Mouse (Mus musculus) brain, embryonic 18.5 days (tissue): ENCODE data around the gene Pex11b.
"Not testable (repeated sequence)": the region's sequence is repeated elsewhere in the genome, so short reads cannot be mapped to it uniquely, and the experiment has no call there.

Experiments used
- DNase-seq: peaks from one replicate; pipeline ENCODE4 v3.0.0-alpha.2; 2012; ENCODE audit warnings: low read depth, low spot score

Pex11b gene

DNA sequence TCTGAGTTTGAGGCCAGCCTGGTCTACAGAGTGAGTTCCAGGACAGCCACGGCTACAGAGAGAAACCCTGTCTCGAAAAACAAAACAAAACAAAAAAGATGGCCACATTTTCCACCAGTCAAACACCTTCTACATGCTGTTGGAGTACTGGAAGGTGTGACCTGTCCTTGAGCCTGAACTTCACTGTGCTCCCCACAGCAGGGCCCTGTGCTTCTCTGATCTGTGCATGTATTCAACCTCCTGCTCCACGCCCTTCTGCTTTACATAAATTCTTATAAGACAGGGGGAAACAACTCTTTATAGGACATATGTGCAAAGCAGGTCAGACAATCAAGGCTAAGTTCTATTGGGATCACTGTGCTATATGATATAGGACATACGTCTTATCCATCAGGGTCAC lies 12.0 kb upstream of the Pex11b start:
- no peak for DNase-seq

DNA sequence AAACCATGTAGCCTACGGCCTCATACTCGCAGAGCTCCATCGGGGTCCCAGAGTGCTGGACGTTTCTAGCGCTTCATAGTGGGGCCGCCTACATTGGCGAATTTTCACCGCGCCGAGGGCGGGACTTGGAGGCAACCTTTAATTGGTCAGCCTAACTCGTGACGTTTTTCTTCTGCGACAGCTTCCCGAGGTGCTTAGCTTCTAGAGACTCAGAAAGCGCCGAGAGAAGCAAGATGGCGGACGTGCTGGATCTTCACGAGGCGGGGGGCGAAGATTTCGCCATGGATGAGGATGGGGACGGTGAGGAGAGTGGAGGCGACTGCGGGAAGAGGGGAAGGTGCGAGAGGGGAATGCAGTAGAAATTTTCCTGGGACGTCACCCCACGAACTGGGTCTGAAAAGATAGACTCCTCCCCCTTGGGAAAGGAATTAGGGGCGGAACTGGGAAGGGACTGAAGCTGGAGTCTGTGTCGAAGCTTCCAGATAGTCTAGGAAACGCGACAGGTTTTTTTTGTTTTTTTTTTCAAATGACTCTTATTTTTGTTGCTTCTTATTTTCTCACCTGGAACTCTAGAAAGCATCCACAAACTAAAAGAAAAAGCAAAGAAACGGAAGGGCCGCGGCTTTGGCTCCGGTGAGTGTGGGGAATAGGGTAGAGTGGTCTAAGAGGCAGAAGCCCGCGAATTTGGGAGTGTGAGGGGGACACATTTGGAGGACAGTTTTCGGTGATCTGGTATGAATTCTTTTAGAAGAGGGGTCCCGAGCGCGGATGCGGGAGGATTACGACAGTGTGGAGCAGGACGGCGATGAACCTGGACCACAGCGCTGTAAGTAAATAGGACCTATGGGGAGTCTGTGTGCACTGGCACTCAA lies 5.2 kb upstream of the Pex11b start, which contains the start of gene Rbm8a:
TSS of gene Rbm8a (plus strand) at position 205 of the 872 bp plus-strand sequence.
- peak; percentile 98 for DNase-seq

- DNase-seq, result no peak
Measured at GRCm38 (mm10) chr3:96632058-96632457, 3.1 kb upstream of the Pex11b start.

GRCm38 (mm10) chr3:96634015-96634414 lies 1.2 kb upstream of the Pex11b start:
- no peak for DNase-seq

DNA sequence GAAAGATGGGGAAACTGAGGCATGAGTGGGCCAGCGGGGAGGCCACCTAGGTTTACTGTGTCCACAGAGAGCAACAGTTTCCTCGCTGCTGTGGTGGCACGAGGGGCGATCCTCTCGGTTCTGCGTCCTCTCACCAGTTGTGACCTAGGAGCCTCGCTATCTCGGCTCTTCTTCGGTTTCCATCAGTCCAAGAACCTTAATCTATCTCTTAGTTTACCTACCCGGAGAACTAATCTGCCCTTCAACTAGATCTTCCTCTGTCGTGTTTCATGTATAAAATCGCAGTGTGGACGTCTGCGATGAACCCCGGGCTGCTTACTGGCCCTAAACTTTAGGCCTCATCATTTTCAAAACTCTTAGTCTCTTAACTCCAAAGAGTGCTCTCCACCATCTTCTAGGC lies 730 bp downstream of the Pex11b start:
- no peak for DNase-seq

DNA sequence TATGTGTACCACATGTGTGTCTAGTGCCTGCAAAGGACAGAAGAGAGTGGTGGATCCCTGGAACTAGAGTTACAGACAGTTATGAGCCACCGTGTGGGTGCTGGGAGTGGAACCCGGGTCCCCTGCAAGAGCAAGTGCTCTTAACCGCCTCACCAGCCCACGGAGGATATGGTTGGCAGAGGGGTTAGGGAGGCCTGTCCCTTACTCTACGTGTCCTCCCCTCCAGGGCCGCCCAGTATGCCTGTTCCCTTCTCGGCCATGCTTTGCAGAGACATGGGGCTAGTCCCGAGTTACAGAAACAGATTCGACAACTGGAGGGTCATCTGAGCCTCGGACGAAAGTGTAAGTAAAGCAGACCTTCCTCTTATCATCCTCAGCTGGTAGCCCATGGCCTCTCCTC lies 1.3 kb downstream of the Pex11b start:
- DNase-seq, result no peak

DNA sequence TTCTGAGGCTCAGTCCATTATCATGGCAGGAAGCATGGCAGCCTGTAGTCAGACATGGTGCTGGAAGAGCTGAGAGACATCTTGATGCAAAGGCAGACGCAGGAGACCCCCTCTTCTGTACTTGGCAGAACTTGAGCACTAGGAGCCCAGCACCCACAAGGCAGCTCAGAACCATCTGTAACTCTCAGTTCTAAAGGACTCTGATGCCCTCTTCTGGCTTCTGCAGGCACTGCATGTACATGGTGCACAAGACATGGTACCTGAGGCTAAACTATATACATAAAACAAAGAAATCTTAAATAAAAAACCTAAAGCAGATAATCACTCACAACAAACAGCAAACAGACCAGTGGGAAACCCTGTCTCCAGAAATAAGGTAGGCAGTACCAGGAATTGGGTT lies 4.0 kb downstream of the Pex11b start:
- no peak for DNase-seq

DNA sequence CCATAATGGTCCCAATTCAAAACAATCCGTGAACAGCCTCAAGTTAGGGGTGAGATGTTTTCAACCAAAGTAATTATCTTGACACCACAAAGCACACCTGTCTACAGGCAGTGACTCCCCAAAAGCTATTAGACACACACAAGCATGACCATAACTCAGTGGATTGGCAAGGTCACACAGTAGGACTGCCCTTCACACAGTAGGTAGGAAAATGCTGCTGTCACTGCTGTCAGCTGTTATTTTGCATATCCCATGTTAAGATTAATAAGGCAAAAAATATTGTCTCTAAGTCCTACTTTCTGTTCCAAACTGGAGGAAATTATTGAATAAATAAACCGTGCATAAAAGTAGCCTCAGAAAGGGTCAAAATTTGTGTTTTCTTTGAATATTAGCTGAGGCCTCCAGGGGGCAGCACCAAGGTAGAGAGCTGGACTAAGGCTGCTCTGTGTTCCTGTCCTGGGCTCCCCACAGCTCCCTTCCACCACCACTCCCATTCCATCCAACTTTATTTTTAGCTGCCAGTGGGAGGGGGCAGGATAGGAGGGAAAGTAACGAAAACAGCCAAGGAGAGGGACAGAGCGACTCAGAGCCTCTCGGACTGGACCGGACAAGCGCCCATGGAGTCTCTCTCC lies 10.0 kb downstream of the Pex11b start, which contains the start of gene Itga10:
TSS of gene Itga10 (plus strand) at position 567 of the 632 bp plus-strand sequence.
- no peak for DNase-seq

- DNase-seq, result no peak
Measured at GRCm38 (mm10) chr3:96647365-96647764, 12.2 kb downstream of the Pex11b start.

DNA sequence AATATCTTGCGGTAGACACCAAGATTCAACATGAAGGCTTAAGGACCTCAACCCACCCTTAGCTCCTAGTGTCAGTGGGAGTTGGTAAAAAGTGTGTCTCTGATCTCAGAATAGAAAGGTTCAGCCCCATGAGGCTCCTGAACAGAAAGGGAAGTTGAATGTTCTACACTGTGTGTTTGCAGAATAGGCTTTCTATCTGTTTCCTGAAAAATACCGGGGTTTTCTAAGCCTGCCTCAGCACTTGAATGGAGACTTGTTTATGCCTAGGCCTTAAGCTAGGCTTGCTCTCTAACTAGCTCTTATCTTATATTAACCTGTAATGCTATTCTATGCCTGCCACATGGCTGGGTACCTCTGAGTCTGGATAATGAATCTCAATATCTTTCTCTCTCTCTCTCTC lies 25.7 kb downstream of the Pex11b start:
- DNase-seq, result no peak

- DNase-seq, result no peak
Measured at GRCm38 (mm10) chr3:96662731-96663316, 27.6 kb downstream of the Pex11b start.

DNA sequence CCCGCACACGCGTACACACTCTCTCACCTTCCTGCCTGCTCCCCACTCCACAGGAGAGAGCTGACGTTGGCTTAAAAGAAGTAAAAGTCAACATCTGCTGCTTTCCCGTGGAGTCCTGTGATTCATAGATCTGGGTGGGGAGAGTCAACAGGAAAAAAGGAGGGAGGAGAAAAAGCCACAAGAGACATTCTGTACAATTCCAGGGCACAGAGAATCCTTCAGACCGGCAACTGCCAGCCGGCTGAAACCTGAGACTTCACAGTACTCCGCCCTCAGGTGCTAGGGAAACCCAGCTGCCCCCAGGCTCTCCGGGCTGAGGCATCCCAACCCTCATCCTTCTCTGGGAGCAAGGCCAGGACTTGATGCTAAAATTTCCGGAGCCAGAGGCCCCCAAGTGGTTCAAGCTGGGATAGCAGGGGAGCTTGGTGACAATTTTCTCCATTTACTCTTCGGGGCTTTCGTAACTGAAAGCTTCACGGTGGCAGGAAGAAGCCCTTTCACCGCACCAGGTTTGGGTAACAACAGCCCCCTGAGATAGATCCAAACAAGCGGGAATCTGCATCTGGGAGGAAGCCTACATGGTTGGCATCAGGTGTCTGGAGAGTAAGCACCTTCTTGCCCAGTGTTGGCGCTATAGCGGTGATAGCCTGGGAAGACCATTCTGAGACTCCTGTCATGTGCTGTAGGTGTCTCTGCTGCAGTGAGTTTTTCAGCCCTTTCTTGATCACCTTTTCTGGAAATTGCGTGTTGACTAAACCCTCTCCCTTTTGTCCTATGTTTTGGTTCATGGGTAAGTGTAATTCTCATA lies 28.5 kb downstream of the Pex11b start:
- peak; percentile 69 for DNase-seq

GRCm38 (mm10) chr3:96665732-96666363 lies 30.7 kb downstream of the Pex11b start:
- not testable (repeated sequence) for DNase-seq

- no peak for DNase-seq
Measured at GRCm38 (mm10) chr3:96666916-96667315, 31.7 kb downstream of the Pex11b start.

- no peak for DNase-seq
Measured at GRCm38 (mm10) chr3:96667316-96667715, 32.1 kb downstream of the Pex11b start.

DNA sequence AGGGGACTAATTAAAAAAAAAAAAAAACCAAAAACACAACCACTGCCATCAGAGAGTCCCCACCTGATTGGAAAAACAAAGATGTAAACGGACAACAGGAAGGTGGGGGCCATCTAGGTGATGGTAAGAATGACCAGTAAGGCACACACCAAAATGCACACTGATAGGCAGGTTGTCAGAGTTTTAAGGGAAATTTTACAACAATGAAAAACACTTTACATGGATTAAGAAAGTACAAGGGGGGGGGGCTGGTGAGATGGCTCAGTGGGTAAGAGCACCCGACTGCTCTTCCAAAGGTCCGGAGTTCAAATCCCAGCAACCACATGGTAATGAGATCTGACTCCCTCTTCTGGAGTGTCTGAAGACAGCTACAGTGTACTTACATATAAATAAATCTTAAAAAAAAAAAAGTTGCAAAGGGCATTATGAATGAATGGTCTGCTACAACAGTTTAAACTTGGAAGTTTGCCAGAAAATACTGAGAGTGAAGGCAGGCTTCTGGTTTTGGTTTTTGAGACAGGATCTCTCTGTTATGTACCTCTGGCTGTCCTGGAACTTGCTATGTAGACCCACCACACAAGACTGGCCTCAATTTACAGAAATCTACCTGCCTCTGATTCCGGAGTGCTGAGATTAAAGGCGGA lies 33.4 kb downstream of the Pex11b start:
- DNase-seq, result no peak

DNA sequence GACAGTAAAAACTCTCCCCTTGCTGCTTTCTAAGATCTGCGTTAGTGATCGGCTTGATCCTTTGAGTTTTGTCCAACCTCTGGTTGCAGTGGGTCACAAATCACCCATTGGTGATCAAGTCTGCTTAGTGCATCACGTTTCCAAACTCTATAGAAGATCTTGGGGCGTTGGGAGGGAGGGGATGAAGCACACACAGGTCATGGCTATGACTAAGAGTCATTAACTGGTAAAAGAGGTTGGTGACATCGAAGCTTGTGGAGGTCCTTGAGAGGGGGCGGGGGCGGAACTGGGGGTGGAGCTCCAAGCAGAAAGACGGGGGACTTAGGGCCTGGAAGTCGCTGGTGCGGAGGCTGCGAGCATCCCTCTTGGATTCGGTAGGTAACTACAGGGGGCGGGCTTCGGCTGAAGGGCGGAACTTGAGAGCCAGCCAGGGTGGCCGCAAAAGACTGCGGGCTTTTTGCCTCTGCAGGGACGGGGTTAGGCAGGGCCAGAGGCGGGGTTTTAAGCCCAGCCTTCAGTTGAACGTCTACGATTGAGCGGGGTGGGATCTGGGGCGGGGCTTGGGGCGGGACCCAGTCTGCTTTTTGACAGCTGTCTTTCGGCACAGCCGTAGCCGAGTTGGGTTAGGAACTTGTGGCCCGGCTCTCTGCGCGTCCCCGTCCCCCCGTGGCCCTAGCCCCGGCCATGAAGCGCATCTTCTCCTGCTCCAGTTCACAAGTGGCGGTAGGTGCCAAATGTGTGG lies 34.7 kb downstream of the Pex11b start, which contains the start of gene Ankrd35:
TSS of gene Ankrd35 (plus strand) at position 405 of the 742 bp plus-strand sequence.
- DNase-seq, result peak; percentile 30

GRCm38 (mm10) chr3:96671519-96671918 lies 36.3 kb downstream of the Pex11b start:
- DNase-seq, result no peak

GRCm38 (mm10) chr3:96673514-96673913 lies 38.3 kb downstream of the Pex11b start:
- DNase-seq, result no peak

DNA sequence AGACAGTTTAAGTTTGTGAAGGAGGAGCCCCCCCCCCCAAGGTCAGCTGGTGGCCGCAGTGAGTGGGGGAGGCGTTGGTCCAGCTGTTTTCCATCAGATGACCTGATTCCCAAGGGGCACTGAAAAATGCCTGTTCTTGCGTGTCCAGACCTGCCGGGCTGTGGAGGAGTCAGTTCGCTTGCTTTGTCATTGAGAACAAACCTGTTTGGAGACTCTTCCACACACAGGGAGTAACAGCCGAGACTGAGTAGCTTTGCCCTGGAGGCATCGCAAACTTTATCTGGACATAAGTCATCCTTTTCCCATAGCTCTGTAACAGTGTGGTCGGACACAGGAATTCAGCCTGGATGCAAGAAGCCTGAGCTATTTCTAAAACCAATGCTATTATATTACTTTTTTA lies 39.3 kb downstream of the Pex11b start:
- DNase-seq, result no peak
